Mouse (Mus musculus) bone marrow, adult 2 months (tissue): ENCODE results near the gene Pnisr.

Source experiments
- CTCF ChIP-seq: fragments of 200-500 bp; IDR thresholded peaks from 2 replicates; pipeline ENCODE4 v1.5.1; 2011; ENCODE audit warnings: low read length, control low read depth; ENCODE audit not compliant: control insufficient read depth, insufficient read depth
- POLR2A ChIP-seq: fragments of 200-500 bp; IDR thresholded peaks from 2 replicates; pipeline ENCODE4 v1.6.1; 2011; ENCODE audit warnings: low read depth, mild to moderate bottlenecking, control low read depth, low read length, borderline replicate concordance; ENCODE audit not compliant: control insufficient read depth

DNA sequence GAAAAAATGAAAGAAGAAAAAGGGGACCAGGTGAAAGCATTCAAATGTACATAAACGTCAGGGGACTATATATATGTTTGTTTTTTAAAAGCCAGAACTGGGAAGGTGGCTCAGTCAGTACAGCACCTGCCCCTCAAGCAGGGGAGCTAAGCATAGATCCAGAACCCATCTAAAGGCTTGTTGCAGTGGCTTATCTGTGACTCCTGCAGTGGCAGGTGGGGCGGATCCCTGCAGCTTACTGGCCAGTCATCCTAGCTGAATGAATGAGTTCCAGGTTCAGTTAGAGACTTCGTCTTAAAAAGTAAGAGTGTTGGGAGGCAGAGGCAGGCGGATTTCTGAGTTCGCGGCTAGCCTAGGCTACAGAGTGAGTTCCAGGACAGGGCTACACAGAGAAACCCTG lies 35.4 kb downstream of the Pnisr start:
- no peak for TF ChIP-seq POLR2A
- TF ChIP-seq CTCF, result no peak
